Mouse (Mus musculus) T-helper 17 cell (primary cell): ENCODE results near the gene Selplg.
"Not testable (repeated sequence)": the region's sequence is repeated elsewhere in the genome, so short reads cannot be mapped to it uniquely, and the experiment has no call there.

Source experiments
- in situ Hi-C, 2 experiments: fragments of 300-600 bp; cut with MboI, MseI; formaldehyde crosslinking; loops; 1 replicate in 1 of 2; 2 replicates in 1 of 2; pipeline ENCODE4 v1.15.1; 2025; ENCODE audit warnings: high pct_unique_total_duplicates in 2 of 2

Selplg gene

GRCm38 (mm10) chr5:113796401-113797148 is 35.9 kb downstream of the Selplg start:
- in situ Hi-C loops: no loop called here

GRCm38 (mm10) chr5:113791197-113792095 is 41.0 kb downstream of the Selplg start:
- in situ Hi-C loops: no loop called here

GRCm38 (mm10) chr5:113790453-113791196 is 41.8 kb downstream of the Selplg start:
- in situ Hi-C loops: no loop called here

- in situ Hi-C loops: no loop called here
These were observed 43.2 kb downstream of the Selplg start for GRCm38 (mm10) chr5:113789075-113789788.

GRCm38 (mm10) chr5:113788645-113789044 is 43.8 kb downstream of the Selplg start:
- in situ Hi-C loops: no loop called here

GRCm38 (mm10) chr5:113786985-113787384 is 45.5 kb downstream of the Selplg start:
- in situ Hi-C loops: no loop called here

GRCm38 (mm10) chr5:113784104-113784503 is 48.3 kb downstream of the Selplg start:
- in situ Hi-C loops: loop anchor here in 1 of 2 experiments (5.0 kb wide), 1 partner anchor 158 kb away; no protein-coding TSS in a partner anchor

- in situ Hi-C loops: loop anchor here in 1 of 2 experiments (5.0 kb wide), 1 partner anchor 159 kb away; no protein-coding TSS in a partner anchor
These were observed 48.9 kb downstream of the Selplg start for GRCm38 (mm10) chr5:113783581-113784001.

GRCm38 (mm10) chr5:113782624-113783023 is 49.8 kb downstream of the Selplg start:
- in situ Hi-C loops: loop anchor here in 1 of 2 experiments (5.0 kb wide), 1 partner anchor 160 kb away; no protein-coding TSS in a partner anchor

- in situ Hi-C loops: loop anchor here in 1 of 2 experiments (5.0 kb wide), 1 partner anchor 160 kb away; no protein-coding TSS in a partner anchor
These were observed 50.6 kb downstream of the Selplg start for GRCm38 (mm10) chr5:113781875-113782274.

- in situ Hi-C loops: loop anchor here in 1 of 2 experiments (5.0 kb wide), 1 partner anchor 161 kb away; no protein-coding TSS in a partner anchor
These were observed 51.2 kb downstream of the Selplg start for GRCm38 (mm10) chr5:113781254-113781653.

- in situ Hi-C loops: loop anchor here in 1 of 2 experiments (5.0 kb wide), 1 partner anchor 162 kb away; no protein-coding TSS in a partner anchor
These were observed 51.7 kb downstream of the Selplg start for GRCm38 (mm10) chr5:113780763-113781162.

- in situ Hi-C loops: loop anchor here in 1 of 2 experiments (5.0 kb wide), 1 partner anchor 162 kb away; no protein-coding TSS in a partner anchor
These were observed 52.2 kb downstream of the Selplg start for GRCm38 (mm10) chr5:113780082-113780752.

GRCm38 (mm10) chr5:113779569-113779968 is 52.9 kb downstream of the Selplg start:
- in situ Hi-C loops: no loop called here

- in situ Hi-C loops: not testable (repeated sequence)
These were observed 54.7 kb downstream of the Selplg start for GRCm38 (mm10) chr5:113777728-113778127.

- in situ Hi-C loops: no loop called here
These were observed 55.6 kb downstream of the Selplg start for GRCm38 (mm10) chr5:113776896-113777226.

GRCm38 (mm10) chr5:113776128-113776895 is 56.1 kb downstream of the Selplg start:
- in situ Hi-C loops: no loop called here

GRCm38 (mm10) chr5:113775585-113775984 is 56.9 kb downstream of the Selplg start:
- in situ Hi-C loops: no loop called here

- in situ Hi-C loops: loop anchor here (5.0 kb wide), 1 partner anchor 39 kb away; no protein-coding TSS in a partner anchor
These were observed 58.8 kb downstream of the Selplg start for GRCm38 (mm10) chr5:113773664-113774063.
